Mouse (Mus musculus): ENCODE results near the gene Smarca2. TPM values are rescaled to one million over a fixed set of nuclear protein-coding genes. Genes with fewer than 3 reads are reported as not detected.
"Not testable (repeated sequence)": the region's sequence is repeated elsewhere in the genome, so short reads cannot be mapped to it uniquely, and the experiment has no call there.

Smarca2 gene
- polyA plus RNA-seq, 1 experiment: 14.2 TPM

- H3K4me1 ChIP-seq (ENCODE audit: control insufficient read depth, insufficient read depth, insufficient read length, low read length): no peaks in the 10 kb centered on the region
- TF ChIP-seq POLR2A (IDR thresholded peaks at IDR 0.05; ENCODE audit: low read depth, low read length) (no peak), CTCF (IDR thresholded peaks at IDR 0.05; ENCODE audit: extremely low read depth, insufficient read length, insufficient replicate concordance, low read depth, low read length) (no peak)
- 94% methylated on average over 3 of the region's 3 CpGs for WGBS
Measured at GRCm38 (mm10) chr19:26661198-26661597, 56.3 kb downstream of the Smarca2 start.

GRCm38 (mm10) chr19:26666303-26666702, 61.5 kb downstream of the Smarca2 start:
- Histone ChIP-seq H3K27ac (ENCODE audit: insufficient read depth, low read depth, low read length) (no peak overlapping the region), H3K36me3 (ENCODE audit: control insufficient read depth, insufficient read depth, low read length) (peaks cover 19% of the 10 kb centered on the region), H3K4me1 (ENCODE audit: control insufficient read depth, insufficient read depth, insufficient read length, low read length) (no peaks in the 10 kb centered on the region), H3K4me3 (ENCODE audit: low read depth, low read length) (no peak overlapping the region), H3K27me3 (ENCODE audit: control insufficient read depth, insufficient read depth, low read length) (no peaks in the 10 kb centered on the region)
- TF ChIP-seq CTCF (IDR thresholded peaks at IDR 0.05; ENCODE audit: extremely low read depth, insufficient read length, insufficient replicate concordance, low read depth, low read length) (no peak), POLR2A (IDR thresholded peaks at IDR 0.05; ENCODE audit: low read depth, low read length) (no peak)
- 51% methylated on average over 5 of the region's 5 CpGs for WGBS

More at GRCm38 (mm10) chr19:26661198-26661597, 56.3 kb downstream of the Smarca2 start:
- Histone ChIP-seq H3K36me3 (ENCODE audit: control insufficient read depth, insufficient read depth, low read length) (peaks cover 16% of the 10 kb centered on the region), H3K4me3 (ENCODE audit: low read depth, low read length) (no peak overlapping the region), H3K27ac (ENCODE audit: insufficient read depth, low read depth, low read length) (no peak overlapping the region), H3K27me3 (ENCODE audit: control insufficient read depth, insufficient read depth, low read length) (no peaks in the 10 kb centered on the region)

- TF ChIP-seq POLR2A (IDR thresholded peaks at IDR 0.05; ENCODE audit: low read depth, low read length) (no peak), CTCF (IDR thresholded peaks at IDR 0.05; ENCODE audit: extremely low read depth, insufficient read length, insufficient replicate concordance, low read depth, low read length) (no peak)
- H3K36me3 ChIP-seq (ENCODE audit: control insufficient read depth, insufficient read depth, low read length): peaks cover 19% of the 10 kb centered on the region
- WGBS: 96% methylated on average over 6 of the region's 6 CpGs
- no peaks in the 10 kb centered on the region for H3K27me3 ChIP-seq (ENCODE audit: control insufficient read depth, insufficient read depth, low read length)
- no peak overlapping the region for H3K27ac ChIP-seq (ENCODE audit: insufficient read depth, low read depth, low read length)
- H3K4me3 ChIP-seq (ENCODE audit: low read depth, low read length): no peak overlapping the region
- H3K4me1 ChIP-seq (ENCODE audit: control insufficient read depth, insufficient read depth, insufficient read length, low read length): peaks cover 3% of the 10 kb centered on the region; the same call in 1 of the 2 replicates
Measured at GRCm38 (mm10) chr19:26670089-26670488, 65.2 kb downstream of the Smarca2 start.

GRCm38 (mm10) chr19:26671413-26671812, 66.6 kb downstream of the Smarca2 start:
- peaks cover 19% of the 10 kb centered on the region for H3K36me3 ChIP-seq (ENCODE audit: control insufficient read depth, insufficient read depth, low read length)
- not testable (repeated sequence) for H3K27me3 ChIP-seq (ENCODE audit: control insufficient read depth, insufficient read depth, low read length); H3K27ac ChIP-seq (ENCODE audit: insufficient read depth, low read depth, low read length); H3K4me3 ChIP-seq (ENCODE audit: low read depth, low read length); H3K4me1 ChIP-seq (ENCODE audit: control insufficient read depth, insufficient read depth, insufficient read length, low read length)

GRCm38 (mm10) chr19:26675917-26676316, 71.1 kb downstream of the Smarca2 start:
- H3K4me1 ChIP-seq (ENCODE audit: control insufficient read depth, insufficient read depth, insufficient read length, low read length): peaks cover 3% of the 10 kb centered on the region; the same call in 1 of the 2 replicates
- H3K27me3 ChIP-seq (ENCODE audit: control insufficient read depth, insufficient read depth, low read length): no peaks in the 10 kb centered on the region
- H3K4me3 ChIP-seq (ENCODE audit: low read depth, low read length): no peak overlapping the region
- no peak overlapping the region for H3K27ac ChIP-seq (ENCODE audit: insufficient read depth, low read depth, low read length)
- H3K36me3 ChIP-seq (ENCODE audit: control insufficient read depth, insufficient read depth, low read length): peaks cover 25% of the 10 kb centered on the region
- WGBS: 79% methylated on average over 6 of the region's 6 CpGs
- TF ChIP-seq CTCF (IDR thresholded peaks at IDR 0.05; ENCODE audit: extremely low read depth, insufficient read length, insufficient replicate concordance, low read depth, low read length) (no peak), POLR2A (IDR thresholded peaks at IDR 0.05; ENCODE audit: low read depth, low read length) (no peak)

GRCm38 (mm10) chr19:26678543-26678942, 73.7 kb downstream of the Smarca2 start:
- 69% methylated on average over 8 of the region's 8 CpGs for WGBS
- TF ChIP-seq POLR2A (IDR thresholded peaks at IDR 0.05; ENCODE audit: low read depth, low read length) (no peak), CTCF (IDR thresholded peaks at IDR 0.05; ENCODE audit: extremely low read depth, insufficient read length, insufficient replicate concordance, low read depth, low read length) (no peak)
- no peak overlapping the region for H3K27ac ChIP-seq (ENCODE audit: insufficient read depth, low read depth, low read length)
- H3K36me3 ChIP-seq (ENCODE audit: control insufficient read depth, insufficient read depth, low read length): peaks cover 28% of the 10 kb centered on the region
- H3K4me1 ChIP-seq (ENCODE audit: control insufficient read depth, insufficient read depth, insufficient read length, low read length): no peaks in the 10 kb centered on the region
- no peaks in the 10 kb centered on the region for H3K27me3 ChIP-seq (ENCODE audit: control insufficient read depth, insufficient read depth, low read length)
- no peak overlapping the region for H3K4me3 ChIP-seq (ENCODE audit: low read depth, low read length)

- no peaks in the 10 kb centered on the region for H3K27me3 ChIP-seq (ENCODE audit: control insufficient read depth, insufficient read depth, low read length)
- TF ChIP-seq POLR2A (IDR thresholded peaks at IDR 0.05; ENCODE audit: low read depth, low read length) (no peak), CTCF (IDR thresholded peaks at IDR 0.05; ENCODE audit: extremely low read depth, insufficient read length, insufficient replicate concordance, low read depth, low read length) (no peak)
- 79% methylated on average over 3 of the region's 3 CpGs for WGBS
- no peak overlapping the region for H3K4me3 ChIP-seq (ENCODE audit: low read depth, low read length)
- peaks cover 31% of the 10 kb centered on the region for H3K36me3 ChIP-seq (ENCODE audit: control insufficient read depth, insufficient read depth, low read length)
- H3K4me1 ChIP-seq (ENCODE audit: control insufficient read depth, insufficient read depth, insufficient read length, low read length): no peaks in the 10 kb centered on the region
- no peak overlapping the region for H3K27ac ChIP-seq (ENCODE audit: insufficient read depth, low read depth, low read length)
Measured at GRCm38 (mm10) chr19:26679674-26680073, 74.8 kb downstream of the Smarca2 start.

- WGBS: 97% methylated on average over 8 of the region's 8 CpGs
Measured at GRCm38 (mm10) chr19:26681549-26681948, 76.7 kb downstream of the Smarca2 start.

More at GRCm38 (mm10) chr19:26681549-26681948, 76.7 kb downstream of the Smarca2 start:
- H3K4me3 ChIP-seq (ENCODE audit: low read depth, low read length): no peak overlapping the region
- no peak overlapping the region for H3K27ac ChIP-seq (ENCODE audit: insufficient read depth, low read depth, low read length)
- H3K4me1 ChIP-seq (ENCODE audit: control insufficient read depth, insufficient read depth, insufficient read length, low read length): no peaks in the 10 kb centered on the region
- TF ChIP-seq POLR2A (IDR thresholded peaks at IDR 0.05; ENCODE audit: low read depth, low read length) (no peak), CTCF (IDR thresholded peaks at IDR 0.05; ENCODE audit: extremely low read depth, insufficient read length, insufficient replicate concordance, low read depth, low read length) (no peak)
- H3K27me3 ChIP-seq (ENCODE audit: control insufficient read depth, insufficient read depth, low read length): no peaks in the 10 kb centered on the region
- H3K36me3 ChIP-seq (ENCODE audit: control insufficient read depth, insufficient read depth, low read length): peaks cover 35% of the 10 kb centered on the region

Data from small intestine, adult 2 months (tissue).